Mouse (Mus musculus): ENCODE results near the gene Krt86.
"Not testable (repeated sequence)": the region's sequence is repeated elsewhere in the genome, so short reads cannot be mapped to it uniquely, and the experiment has no call there.

Gene Krt86

GRCm38 (mm10) chr15:101492718-101493117 lies 19.4 kb downstream of the Krt86 start:
- DNase-seq (ENCODE audit: low spot score in 2 of 2): no peak

GRCm38 (mm10) chr15:101493713-101494112 lies 20.4 kb downstream of the Krt86 start:
- DNase-seq (ENCODE audit: low spot score in 2 of 2): no peak

- DNase-seq (ENCODE audit: low spot score in 2 of 2): no peak
Measured at GRCm38 (mm10) chr15:101494203-101494602, 20.9 kb downstream of the Krt86 start.

- DNase-seq (ENCODE audit: low spot score in 2 of 2): no peak
Measured at GRCm38 (mm10) chr15:101495266-101495665, 22.0 kb downstream of the Krt86 start.

GRCm38 (mm10) chr15:101497181-101497580 lies 23.9 kb downstream of the Krt86 start:
- DNase-seq (ENCODE audit: low spot score in 2 of 2): no peak

- DNase-seq (ENCODE audit: low spot score in 2 of 2): no peak
Measured at GRCm38 (mm10) chr15:101506896-101507758, 33.8 kb downstream of the Krt86 start.

- no peak for DNase-seq (ENCODE audit: low spot score in 2 of 2)
Measured at GRCm38 (mm10) chr15:101508247-101508646, 35.0 kb downstream of the Krt86 start.

GRCm38 (mm10) chr15:101517161-101517560 lies 43.9 kb downstream of the Krt86 start, which contains the start of gene Gm49425:
TSS of gene Gm49425 (minus strand) at chr15:101517261.
- not testable (repeated sequence) for DNase-seq (ENCODE audit: low spot score in 2 of 2)

- peak; percentile 59 to 81 for DNase-seq (ENCODE audit: low spot score in 2 of 2)
Measured at GRCm38 (mm10) chr15:101519792-101520191, 46.5 kb downstream of the Krt86 start.

- DNase-seq (ENCODE audit: low spot score in 2 of 2): no peak
Measured at GRCm38 (mm10) chr15:101522556-101523232, 49.4 kb downstream of the Krt86 start.

Measured in urinary bladder, postnatal 4 days (tissue).